Mouse (Mus musculus) c-Kit-positive CD71-positive TER-119-negative erythroid progenitor cells, embryonic 14.5 days (primary cell): ENCODE results near the gene Tomm22.
A peak's percentile ranks its signal among the peaks of the same experiment; 100 is the strongest.
"Not testable (repeated sequence)": the region's sequence is repeated elsewhere in the genome, so short reads cannot be mapped to it uniquely, and the experiment has no call there.

Experiments
- DNase-seq: peaks from one replicate; pipeline ENCODE4 v3.0.0-alpha.2; 2013; ENCODE audit warnings: low read depth

Tomm22 gene

DNA sequence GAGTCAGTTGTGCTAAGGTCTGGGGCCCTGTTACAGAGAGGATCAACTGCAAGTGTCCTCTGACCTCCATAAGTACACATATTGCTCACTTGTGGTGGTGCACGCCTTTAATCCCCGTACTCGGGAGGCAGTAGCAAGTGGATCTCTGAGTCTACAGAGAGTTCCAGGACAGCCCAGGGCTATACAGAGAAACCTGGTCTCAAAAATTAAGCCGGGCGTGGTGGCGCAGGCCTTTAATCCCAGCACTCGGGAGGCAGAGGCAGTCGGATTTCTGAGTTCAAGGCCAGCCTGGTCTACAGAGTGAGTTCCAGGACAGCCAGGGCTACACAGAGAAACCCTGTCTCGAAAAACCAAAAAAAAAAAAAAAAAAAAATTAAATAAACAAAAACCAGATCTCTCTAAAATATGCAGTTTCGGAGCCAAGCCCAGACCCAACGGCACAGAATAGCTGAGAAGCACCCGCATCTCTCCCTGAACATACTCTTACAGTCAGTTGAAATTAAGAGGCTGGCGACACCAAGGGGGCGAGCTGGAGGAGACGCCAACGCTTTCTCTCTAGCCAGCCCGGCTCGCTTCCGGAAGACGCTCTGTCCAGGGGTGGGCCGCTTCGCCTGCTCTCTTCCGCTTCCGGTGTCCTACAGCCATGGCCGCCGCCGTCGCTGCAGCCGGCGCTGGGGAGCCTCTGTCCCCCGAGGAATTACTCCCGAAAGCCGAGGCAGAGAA, at the start of gene Tomm22:
Tomm22 (plus strand) TSS at position 613 of the 723 bp plus-strand sequence.
- DNase-seq = peak; percentile 81

DNA sequence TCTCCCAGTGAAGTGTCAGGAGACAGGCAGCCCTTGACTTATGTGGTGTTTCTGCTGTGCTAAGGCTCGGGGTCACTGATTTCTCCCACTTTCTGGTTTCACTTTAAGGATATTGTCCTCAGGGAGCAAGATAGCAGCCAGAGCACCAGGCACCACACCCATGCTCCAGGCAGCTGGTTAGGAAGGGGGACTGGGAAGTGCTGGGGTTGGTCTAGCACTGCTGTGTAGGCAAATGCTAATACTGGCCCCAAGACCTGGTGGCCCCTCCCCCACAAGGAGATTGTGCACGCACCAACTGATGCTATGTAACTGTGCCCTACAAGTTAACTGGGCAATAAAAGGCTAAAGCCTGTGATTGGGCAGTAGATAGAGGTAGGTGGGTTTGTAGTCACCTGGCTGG, 40.2 kb upstream of the Tomm22 start:
- no peak for DNase-seq

DNA sequence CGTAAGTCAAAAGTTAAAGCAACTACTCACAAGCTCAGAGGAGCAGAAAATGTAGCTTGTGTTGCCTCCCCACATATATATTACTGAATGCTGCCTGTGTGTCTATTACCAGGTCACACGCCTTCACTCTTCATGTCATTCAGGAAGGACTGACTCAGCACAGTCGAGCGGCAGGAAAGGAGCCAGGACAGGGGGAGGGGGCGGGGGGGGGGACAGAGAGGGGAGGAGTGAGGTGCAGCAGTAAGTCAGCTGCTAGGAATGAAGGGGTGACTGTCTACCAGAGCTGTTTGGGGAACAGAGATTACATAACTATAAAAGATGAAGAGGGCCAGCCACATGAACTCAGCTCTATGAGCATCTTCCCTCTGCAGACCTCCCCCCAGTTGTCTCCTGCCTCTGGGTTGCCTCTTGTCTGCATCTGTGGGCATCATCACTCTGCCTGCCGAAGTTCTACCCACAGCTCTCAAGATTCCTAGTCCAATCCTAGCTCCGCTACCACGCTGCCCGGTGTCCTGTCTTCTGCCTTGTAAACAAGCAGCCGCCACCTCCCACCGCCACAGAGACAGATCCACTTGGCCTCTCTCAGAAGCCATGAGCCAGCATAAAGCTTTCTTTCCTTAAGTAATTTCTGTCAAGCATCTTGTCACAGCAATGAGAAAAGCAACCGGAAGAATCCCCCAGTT, 29.4 kb upstream of the Tomm22 start:
- DNase-seq = no peak

DNA sequence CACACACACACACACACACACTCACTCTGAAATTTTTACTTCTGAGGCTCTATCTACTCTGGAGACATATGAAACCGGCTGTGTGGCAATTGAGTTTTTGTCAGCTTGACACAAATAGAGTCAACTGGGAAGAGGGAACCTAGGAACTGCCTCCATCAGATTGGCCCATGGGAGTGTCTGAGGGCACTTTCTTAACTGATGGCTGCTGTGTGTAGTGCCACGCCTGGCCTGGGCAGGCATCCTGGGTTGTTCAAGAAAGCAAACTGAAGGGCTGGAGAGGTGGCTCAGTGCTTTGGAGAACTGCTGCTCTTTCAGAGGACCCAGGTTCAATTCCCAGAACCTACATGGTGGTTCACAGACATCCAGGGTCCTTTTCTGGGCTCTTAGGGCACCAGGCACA, 25.2 kb upstream of the Tomm22 start:
- DNase-seq = no peak

DNA sequence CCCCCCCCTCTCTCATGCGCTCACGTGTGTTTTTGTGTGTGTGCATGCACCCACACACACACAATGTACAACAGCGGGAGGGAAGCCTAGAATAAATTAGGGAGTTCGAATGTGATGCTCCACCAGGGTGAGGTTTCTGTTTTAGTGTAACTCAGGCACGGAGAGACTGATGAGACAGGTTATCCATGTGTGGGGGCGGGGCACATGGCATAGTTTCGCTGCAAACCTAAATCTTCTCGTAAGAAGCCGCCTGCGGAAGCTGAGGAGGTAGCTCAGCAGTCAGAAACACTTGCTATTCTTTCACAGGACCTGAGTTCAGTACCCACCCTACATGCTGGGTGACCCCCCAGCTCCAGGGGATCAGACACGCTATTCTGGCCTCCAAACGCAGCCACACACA, 22.5 kb upstream of the Tomm22 start:
- no peak for DNase-seq

DNA sequence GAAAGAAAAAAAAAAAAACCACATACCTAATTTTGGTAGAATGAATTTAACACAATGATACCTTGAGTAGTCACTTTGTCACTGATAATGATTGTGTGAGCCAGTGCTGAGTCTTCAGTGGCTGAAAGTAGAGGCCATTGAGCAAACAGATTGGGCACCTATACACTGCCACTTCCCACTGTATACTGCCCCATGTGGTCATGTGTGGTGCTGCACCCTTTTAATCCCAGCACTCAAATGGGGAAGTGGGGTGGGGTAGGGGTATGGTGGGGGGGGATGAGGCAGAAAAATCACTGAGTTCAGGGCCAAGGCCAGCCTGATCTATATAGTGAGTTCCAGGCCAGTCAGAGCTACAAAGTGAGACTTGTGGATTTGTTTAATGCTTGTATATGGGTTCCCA, 20.1 kb upstream of the Tomm22 start:
- DNase-seq = no peak

DNA sequence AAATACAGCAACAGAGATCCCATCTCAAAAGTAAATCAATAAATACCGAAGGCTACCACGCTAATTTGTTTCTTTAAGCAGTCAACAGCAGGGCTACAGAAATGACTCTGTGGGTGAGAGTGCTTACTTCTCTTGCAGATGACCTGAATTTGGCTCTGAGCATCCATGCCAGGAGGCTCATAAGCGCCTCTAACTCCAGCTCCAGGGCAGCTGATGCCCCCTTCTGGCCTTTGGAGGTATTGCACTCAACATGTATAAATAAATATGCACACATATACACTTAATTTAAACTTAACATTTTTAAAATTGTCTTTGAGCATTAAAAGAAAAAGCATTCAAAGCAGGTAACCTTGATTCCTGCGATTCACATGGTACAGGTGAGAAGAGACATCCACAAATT, 19.2 kb upstream of the Tomm22 start:
- DNase-seq = no peak

DNA sequence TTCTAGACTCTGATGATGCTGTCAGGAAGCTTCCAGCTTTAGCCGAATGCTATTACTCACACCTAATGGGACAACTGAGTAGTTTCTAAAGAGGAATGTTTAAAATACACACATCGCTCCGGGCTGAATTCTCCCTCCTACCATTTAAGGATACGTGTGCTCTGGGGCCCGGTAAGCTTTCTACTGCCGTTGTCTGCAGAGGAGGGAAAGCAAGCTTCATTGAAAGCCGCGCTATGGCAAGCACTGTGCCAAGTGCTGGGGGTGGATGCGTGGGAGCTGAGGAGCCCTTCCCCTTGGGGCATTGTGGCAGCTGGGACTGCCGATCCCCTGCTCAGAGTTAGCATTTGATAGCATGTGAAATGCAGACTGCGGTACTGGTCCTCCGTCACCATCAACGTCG, 14.2 kb upstream of the Tomm22 start:
- DNase-seq = no peak

DNA sequence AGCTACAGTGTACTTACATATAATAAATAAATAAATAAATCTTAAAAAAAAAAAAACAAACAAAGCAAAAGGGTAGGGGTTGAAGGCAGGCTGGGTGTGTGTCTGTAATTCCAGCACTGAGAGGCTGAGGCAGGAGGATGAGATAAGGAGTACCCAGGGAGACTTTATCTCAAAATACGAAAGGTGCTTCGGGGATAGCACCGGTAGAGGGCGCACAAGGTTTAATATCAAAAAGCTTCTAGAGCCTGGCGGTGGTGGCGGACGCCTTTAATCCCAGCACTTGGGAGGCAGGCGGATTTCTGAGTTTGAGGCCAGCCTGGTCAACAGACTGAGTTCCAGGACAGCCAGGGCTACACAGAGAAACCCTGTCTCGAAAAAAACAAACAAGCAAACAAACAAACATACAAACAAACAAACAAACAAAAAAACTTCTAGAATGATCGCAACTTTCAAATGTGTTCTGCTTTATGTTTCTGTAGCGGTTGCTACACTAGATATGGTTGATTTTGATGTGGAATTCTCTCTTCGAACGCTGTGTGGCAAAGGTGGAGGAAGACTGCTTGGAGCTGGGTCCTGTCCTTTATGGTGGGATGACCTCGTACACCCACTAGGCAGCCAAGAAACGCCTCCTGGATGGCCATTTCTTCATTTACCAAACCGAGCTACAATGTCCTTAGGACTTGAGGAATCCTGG, 12.7 kb upstream of the Tomm22 start:
- peak; percentile 94 for DNase-seq

DNA sequence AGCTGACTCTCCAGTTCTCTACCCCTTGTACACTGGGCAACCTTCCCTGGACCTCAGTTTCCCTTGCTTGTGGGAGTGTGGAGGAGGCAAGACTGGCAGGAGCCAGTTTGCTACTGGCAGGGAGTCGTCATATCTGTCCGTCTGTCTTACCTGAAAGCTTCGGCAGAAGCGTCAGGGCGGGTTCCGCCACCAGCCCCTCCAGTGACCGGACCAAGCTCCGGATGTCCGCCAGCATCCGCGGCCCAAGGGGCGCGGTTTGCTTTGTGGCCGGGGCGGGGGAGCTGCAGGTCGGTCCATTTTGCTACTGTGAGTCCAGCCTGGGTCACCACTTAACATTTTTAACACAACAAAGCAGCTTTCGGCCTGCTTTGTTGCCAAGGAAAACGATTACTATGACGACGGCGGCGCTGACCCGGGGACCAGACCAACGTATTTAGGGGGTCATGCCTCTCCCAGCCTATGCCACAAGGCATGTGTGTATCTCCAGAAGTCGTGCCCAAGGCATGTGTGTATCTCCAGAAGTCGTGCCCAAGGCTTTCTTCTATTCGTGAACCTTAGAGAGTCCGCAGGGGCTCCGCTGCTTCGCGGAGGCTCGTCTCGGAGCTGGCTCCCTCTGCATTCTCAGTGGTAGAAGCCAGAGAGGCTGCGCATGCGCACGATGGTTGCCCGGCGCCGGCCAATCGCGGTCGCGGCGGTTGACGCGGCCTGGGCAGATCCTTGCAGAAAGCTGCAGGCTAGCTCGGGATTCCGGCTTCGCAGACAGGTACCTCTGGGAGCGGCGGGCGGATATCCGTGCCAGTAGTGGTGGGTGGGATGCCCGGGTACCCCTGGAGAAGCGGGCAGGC, 11.9 kb upstream of the Tomm22 start, which contains the start of the genes Fam227a and Cby1:
Fam227a (minus strand) TSS at position 426 of the 845 bp plus-strand sequence.
Cby1 (plus strand) TSS at position 669 of the 845 bp plus-strand sequence.
- peak; percentile 87 for DNase-seq

DNA sequence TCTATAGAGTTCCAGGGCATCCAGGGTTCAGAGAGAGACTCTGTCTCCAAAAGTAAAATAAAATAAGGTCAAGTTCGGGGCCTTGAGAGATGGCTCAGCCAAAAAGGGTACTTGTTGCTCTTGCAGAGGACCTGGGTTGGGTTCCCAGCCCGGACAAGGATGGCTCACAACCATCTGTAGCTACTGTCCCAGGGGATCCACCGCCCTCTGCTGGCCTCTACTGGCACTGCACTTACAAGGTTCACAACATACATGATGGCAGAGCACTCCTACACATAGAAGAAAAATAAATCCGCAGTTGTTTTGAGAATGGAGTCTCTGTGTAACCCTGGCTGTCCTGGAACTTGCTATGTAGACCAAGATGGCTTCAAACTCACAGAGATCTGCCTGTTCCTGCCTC, 8.8 kb upstream of the Tomm22 start:
- no peak for DNase-seq

DNA sequence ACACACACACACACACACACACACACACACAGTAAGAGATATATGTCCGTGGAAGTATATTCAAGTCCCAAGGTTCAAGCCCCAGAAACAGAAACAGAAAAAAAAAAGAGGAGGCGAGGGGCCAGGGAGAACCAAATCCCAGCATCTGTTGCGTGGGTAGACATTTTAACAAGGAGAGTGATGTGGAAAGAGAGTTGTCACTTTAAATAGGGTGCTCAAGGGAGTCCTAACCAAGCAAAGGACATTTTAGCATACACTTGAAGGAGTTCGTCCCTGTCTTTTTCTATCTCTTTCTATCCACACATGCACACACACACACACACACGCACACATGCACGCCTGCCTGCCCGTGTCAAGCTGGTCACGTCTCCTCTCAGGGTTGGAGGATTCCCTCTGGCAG, 6.0 kb upstream of the Tomm22 start:
- DNase-seq = no peak

DNA sequence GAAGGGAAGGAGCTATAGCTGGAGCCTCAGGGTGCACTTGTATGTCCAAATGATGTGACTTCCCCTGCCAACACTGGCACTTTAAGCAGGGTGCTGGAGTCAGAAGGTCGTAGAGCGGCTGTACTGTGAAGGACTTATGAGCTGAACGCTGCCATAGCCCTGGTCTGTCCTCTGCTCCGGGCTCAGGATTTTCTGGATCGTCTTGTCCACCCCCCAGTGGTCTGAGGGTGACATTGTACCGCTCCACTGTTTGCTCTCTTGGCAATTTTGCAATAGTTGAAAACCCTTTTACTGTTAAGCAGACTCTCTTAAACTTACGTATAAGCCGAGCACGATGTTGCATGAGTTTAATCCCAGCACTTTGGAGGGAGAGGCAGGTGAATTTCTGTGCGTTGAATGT, 1.5 kb upstream of the Tomm22 start:
- no peak for DNase-seq

DNA sequence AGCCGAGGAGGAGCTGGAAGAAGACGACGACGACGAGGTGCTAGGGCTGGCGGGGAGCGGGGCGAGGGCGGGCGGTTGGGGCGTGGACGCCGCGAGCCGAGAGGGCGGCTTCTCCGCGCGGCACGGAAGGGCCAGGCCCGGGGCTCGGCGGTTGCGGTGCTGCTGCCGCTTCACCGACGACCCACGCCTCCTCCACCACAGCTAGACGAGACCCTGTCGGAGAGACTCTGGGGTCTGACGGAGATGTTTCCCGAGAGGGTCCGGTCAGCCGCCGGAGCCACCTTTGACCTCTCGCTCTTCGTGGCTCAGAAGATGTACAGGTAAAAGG, 275 bp downstream of the Tomm22 start:
- no peak for DNase-seq

DNA sequence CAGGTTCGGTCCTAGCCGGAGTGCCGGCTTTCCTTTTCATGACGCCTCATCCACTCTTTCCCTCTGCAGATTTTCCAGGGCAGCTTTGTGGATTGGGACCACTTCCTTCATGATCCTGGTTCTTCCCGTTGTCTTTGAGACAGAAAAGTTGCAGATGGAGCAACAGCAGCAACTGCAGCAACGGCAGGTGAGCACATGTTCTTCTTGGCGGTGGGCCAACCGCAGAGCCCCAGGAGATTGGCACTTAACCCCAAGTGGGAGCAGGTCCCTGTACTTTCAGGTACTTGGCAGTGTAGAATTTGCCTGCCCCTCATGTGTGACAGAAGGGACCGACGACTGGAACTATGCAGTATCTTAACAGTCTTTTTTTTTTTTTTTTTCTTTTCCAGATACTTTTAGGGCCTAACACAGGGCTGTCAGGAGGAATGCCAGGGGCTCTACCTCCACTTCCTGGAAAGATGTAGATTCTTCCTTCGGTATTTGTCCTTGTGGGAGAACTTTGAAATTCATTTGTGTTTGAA, 1.2 kb downstream of the Tomm22 start:
- not testable (repeated sequence) for DNase-seq

DNA sequence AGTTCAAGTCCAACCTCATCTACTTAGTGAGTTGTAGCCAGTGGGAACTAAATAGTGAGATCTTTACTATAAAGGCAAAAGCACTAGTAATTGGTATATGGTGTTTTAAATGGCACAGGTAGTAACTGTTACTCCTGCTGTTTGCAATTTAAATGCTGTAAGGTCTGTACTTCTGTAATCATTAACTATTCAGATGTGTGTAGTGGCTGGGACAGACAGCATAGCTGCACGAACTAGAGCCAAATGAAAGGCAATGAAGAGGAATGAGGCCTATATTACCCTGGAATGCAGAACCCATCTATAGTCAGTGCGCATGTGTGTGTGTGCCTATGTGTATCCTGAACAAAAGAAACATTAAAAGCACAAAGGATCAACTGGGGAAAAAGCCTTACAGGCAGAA, 7.3 kb downstream of the Tomm22 start:
- DNase-seq = no peak

DNA sequence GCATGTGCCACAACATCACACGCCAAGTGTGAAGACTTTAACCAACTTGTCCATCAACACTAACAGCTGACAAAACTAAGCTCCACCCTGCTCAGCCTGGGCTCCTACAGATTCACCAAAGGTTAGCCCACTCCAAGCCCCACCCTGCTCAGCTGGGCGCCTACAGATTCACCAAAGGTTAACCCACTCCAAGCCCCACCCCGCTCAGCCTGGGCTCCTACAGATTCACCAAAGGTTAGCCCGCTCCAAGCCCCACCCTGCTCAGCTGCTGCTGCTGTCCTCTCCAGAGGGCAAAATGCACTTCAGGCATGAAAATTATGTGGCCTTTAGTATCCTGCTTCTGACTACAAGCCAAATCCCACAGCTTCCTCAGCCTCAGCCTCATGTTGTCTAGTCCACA, 11.3 kb downstream of the Tomm22 start:
- no peak for DNase-seq

DNA sequence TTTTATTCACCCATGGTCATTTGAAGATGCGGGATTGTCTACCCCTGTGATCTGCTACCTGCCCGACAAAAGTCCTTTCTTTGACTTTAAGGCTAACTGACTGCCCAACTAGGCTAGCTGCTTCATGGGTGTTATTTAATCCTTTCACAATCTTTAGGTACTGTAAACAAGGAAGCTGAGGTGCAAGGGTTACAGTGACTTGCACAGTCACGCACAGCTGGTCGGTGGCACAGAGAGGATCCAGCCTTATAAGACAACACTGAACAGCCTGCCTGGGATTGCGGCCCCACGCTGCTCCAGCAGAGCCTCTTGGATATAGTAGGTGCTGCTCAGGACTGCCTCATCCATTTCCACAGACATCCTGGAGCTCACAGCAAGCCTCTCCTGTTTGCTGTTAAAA, 12.5 kb downstream of the Tomm22 start:
- no peak for DNase-seq

DNA sequence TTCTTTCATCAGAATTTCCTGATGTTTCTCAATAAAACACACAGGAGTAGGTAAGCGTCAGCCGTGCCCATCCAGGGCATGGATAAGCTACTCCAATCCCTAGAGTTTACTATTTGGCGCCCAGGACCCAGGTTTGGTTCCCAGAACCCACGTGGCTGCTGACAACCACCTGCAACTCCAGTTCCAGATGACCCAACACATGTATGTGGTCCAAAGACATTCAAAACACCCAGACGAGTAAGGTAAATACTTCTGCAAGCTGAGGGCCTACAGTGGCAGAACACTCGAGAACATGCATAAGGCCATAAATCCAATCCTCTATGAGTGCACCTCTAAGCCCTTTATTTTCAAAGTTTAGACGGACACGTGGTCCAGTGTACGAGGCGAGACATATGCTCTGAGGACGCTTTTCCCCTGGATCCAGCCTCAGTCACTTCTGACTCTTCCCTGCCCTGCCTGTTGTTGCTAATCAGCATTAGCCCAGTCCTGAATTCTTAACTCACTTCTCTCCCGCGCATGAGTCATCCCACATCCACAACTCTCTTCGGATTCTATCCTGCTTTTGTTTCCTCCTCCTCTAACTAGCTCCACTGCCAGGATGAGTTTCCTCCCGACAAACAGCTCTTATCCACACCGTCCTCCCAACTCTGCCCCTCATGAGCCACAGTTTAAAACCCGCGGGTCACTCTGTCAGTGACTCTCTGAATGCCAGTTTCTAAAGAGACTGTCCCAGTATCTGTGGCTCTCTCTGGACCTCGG, 13.2 kb downstream of the Tomm22 start:
- no peak for DNase-seq

DNA sequence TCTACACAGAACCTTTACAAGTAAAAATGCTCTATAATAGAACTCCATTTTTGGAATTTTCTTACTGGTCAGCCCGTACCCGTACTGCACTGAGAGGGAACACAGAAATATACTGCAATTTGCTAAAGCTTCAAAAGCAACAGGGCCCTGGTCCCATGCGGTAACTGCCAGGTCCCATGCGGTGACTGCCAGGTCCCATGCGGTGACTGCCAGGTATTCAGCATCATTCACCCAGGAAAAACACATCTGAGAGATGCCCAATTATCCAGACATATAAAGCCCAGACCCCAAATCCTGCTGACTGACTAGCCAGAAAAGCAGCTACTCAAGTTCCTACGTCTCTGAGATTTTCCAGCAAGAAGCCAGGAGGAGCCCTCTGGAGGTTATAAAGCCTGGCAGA, 14.0 kb downstream of the Tomm22 start:
- no peak for DNase-seq

DNA sequence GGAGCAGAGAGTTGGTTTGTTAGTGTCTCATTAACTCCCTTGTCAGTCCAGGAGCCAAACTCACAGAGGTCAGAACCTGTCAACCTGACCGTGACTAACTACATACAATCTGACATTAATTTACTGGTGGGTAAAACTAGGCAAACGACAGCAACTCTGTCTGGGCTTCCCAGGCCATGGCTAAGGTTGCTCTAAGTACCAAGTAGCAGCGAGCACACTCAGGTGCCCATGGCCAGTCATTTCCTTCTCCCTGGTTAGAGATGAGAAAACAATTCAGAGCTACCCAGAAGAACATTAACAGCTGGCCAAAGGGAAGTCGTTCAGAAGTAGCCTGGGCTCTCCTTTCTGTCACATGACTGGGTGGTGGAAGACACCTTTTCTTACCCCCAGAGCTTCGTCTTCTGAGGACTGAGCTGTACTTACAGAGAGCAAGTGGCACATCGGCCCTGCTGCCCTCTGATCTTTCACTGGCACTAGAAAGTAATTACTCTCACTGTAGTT, 14.5 kb downstream of the Tomm22 start:
- no peak for DNase-seq
